Mouse (Mus musculus) right cerebral cortex, postnatal 36 days (tissue): Measurements from ENCODE around the gene Miga2.

ENCODE experiments used
- DNase-seq, 2 experiments: peaks; one replicate each; pipeline ENCODE4 v3.0.0; 2022; ENCODE audit warnings: low spot score in 2 of 2, mixed read lengths in 1 of 2

Miga2 gene

GRCm38 (mm10) chr2:30419112-30419511 lies 55.1 kb downstream of the Miga2 start:
- DNase-seq, result no peak

- no peak for DNase-seq
These were observed 57.4 kb downstream of the Miga2 start for GRCm38 (mm10) chr2:30421432-30421831.

- DNase-seq, result no peak
These were observed 65.1 kb downstream of the Miga2 start for GRCm38 (mm10) chr2:30429156-30429555.
